Mouse (Mus musculus) myocyte (in vitro differentiated cells): ENCODE data around the gene Lsm11.

Source experiments
- E2F4 ChIP-seq: IDR thresholded peaks from one replicate; pipeline ENCODE4 v1.6.1; 2011; ENCODE audit warnings: mild to moderate bottlenecking, control low read depth, moderate library complexity; ENCODE audit not compliant: insufficient read depth
- MAX ChIP-seq: IDR thresholded peaks from one replicate; pipeline ENCODE4 v1.6.1; 2011; ENCODE audit warnings: low read depth, mild to moderate bottlenecking, control low read depth
- MYOG ChIP-seq, 3 experiments: IDR thresholded peaks; one replicate each; pipeline ENCODE4 v1.6.1; 2011; ENCODE audit warnings: control low read depth in 2 of 3, low read depth in 2 of 3, mild to moderate bottlenecking in 2 of 3; ENCODE audit not compliant: insufficient read length in 2 of 3, control insufficient read depth in 1 of 3, insufficient read depth in 1 of 3
- POLR2A ChIP-seq: IDR thresholded peaks from one replicate; pipeline ENCODE4 v1.6.1; 2011; ENCODE audit warnings: low read depth, mild to moderate bottlenecking, control low read depth, moderate library complexity; ENCODE audit not compliant: insufficient read length
- TCF12 ChIP-seq: IDR thresholded peaks from one replicate; pipeline ENCODE4 v1.6.1; 2011; ENCODE audit warnings: mild to moderate bottlenecking, control low read depth; ENCODE audit not compliant: poor library complexity, insufficient read depth, severe bottlenecking
- TCF3 ChIP-seq: IDR thresholded peaks from one replicate; pipeline ENCODE4 v1.6.1; 2011; ENCODE audit warnings: low read depth, control low read depth; ENCODE audit not compliant: insufficient read length

GRCm38 (mm10) chr11:45908070-45908469 is 36.7 kb downstream of the Lsm11 start:
- no peak for TF ChIP-seq POLR2A
- TF ChIP-seq MAX = no peak
- TF ChIP-seq TCF3 = no peak
- no peak for TF ChIP-seq TCF12
- no peak for TF ChIP-seq E2F4
- no peak for TF ChIP-seq MYOG (IDR thresholded peaks at IDR 0.05; ENCODE audit: control insufficient read depth in 1 of 3, insufficient read depth in 1 of 3, insufficient read length in 2 of 3, low read depth in 2 of 3)
